Mouse (Mus musculus): ENCODE measurements around the gene Lrrc28. TPM values are rescaled to one million over a fixed set of nuclear protein-coding genes. Genes with fewer than 3 reads are reported as not detected.
A peak's percentile ranks its signal among the peaks of the same experiment; 100 is the strongest.

Gene Lrrc28
- polyA plus RNA-seq, 2 experiments: 22.1 to 26.3 TPM

DNA sequence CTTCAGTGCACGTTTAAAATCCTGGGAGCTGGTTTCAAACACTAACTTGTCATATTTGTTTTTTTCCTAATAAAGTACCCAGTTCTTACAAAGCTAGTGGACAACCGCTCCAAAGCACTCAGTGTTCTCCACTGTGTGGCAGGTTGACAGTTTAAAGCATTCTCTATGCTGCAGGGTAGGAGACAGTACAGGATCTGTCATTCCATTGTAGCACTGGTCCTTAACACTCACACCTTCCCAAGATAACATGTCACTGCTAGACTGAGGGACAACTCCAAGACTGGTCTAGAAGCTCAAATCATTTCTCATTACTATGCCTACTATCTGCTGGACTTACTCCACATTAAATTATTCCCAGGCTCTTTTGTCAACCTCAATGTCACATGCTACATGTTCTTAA, 90.2 kb downstream of the Lrrc28 start:
- H3K36me3 ChIP-seq (ENCODE audit: control insufficient read depth, insufficient read depth, low read length): no peaks in the 10 kb centered on the region
- no peak overlapping the region for H3K27ac ChIP-seq (replicated peaks; ENCODE audit: low read depth, low read length)
- no peak for DNase-seq (ENCODE audit: low spot score)
- no peak overlapping the region for H3K4me3 ChIP-seq (replicated peaks; ENCODE audit: low read length)
- H3K4me1 ChIP-seq (ENCODE audit: control insufficient read depth, insufficient read depth, low read length): peaks cover 4% of the 10 kb centered on the region; the same call in 1 of the 2 replicates
- H3K4me2 ChIP-seq (replicated peaks; ENCODE audit: low read depth, low read length, severe bottlenecking): no peak overlapping the region
- no peak for TF ChIP-seq POLR2A (IDR thresholded peaks at IDR 0.05; ENCODE audit: borderline replicate concordance, extremely low read depth, insufficient read depth, insufficient read length)
- no peak for ATAC-seq (ENCODE audit: low FRiP score, low read depth)
- 88% methylated on average over 2 of the region's 2 CpGs for WGBS
- no peaks in the 10 kb centered on the region for H3K27me3 ChIP-seq (ENCODE audit: control insufficient read depth, insufficient read depth, low read length)
- no peak overlapping the region for H3K9ac ChIP-seq (ENCODE audit: low read depth, low read length, severe bottlenecking)
- no peaks in the 10 kb centered on the region for H3K9me3 ChIP-seq (ENCODE audit: control insufficient read depth, low read length)

DNA sequence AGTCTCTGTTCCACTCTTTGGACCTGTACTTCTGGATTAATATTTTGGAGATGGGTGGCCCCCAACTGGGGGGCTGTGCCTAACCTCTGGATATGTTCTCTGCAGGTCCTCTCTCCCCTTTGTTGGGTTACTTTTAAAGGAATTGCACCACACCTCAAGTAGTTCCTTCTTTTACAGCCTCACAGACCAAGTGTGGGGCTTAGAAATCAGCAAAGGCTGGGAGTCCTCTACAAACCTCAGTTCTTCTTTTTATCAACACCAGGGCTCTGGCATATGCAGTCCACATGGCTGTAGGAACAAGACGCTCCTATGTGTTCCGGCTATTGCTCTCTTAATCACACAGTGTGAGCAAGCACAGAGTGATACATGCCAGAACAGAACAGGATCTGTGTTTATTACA, 93.8 kb downstream of the Lrrc28 start:
- DNase-seq (ENCODE audit: low spot score) (no peak), ATAC-seq (ENCODE audit: low FRiP score, low read depth) (no peak)
- TF ChIP-seq POLR2A (IDR thresholded peaks at IDR 0.05; ENCODE audit: borderline replicate concordance, extremely low read depth, insufficient read depth, insufficient read length): no peak
- no peak overlapping the region for H3K4me2 ChIP-seq (replicated peaks; ENCODE audit: low read depth, low read length, severe bottlenecking)
- no peaks in the 10 kb centered on the region for H3K9me3 ChIP-seq (ENCODE audit: control insufficient read depth, low read length)
- H3K27ac ChIP-seq (replicated peaks; ENCODE audit: low read depth, low read length): no peak overlapping the region
- no peaks in the 10 kb centered on the region for H3K27me3 ChIP-seq (ENCODE audit: control insufficient read depth, insufficient read depth, low read length)
- H3K4me1 ChIP-seq (ENCODE audit: control insufficient read depth, insufficient read depth, low read length): peaks cover 8% of the 10 kb centered on the region
- 71% methylated on average over 2 of the region's 2 CpGs for WGBS
- no peak overlapping the region for H3K4me3 ChIP-seq (replicated peaks; ENCODE audit: low read length)
- H3K36me3 ChIP-seq (ENCODE audit: control insufficient read depth, insufficient read depth, low read length): no peaks in the 10 kb centered on the region
- H3K9ac ChIP-seq (ENCODE audit: low read depth, low read length, severe bottlenecking): no peak overlapping the region

DNA sequence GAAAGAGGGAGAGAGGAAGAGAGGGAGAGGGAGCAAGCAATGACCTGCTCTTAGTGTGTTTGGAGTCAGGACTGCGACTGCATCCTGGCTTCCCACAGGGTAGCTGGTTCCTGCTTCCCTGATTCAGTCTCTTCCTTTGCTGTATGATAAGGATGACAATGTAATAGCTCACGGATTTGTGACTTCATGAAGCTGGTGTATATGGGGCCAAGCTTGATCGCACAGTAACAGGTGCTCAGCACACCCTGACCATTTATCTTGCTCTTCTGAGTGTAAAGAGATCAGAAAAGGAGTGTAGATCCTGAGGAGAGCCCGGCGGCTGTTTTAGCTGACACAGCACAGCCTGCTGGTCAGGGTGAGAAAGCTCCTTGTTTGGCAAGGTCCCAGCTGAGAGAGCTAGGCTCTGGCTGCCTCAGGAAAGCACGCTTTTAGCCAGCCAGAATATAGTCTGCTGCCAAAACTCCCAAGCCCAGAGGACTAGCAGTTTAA, 96.0 kb downstream of the Lrrc28 start:
- Histone ChIP-seq H3K4me2 (replicated peaks; ENCODE audit: low read depth, low read length, severe bottlenecking) (no peak overlapping the region), H3K27me3 (ENCODE audit: control insufficient read depth, insufficient read depth, low read length) (no peaks in the 10 kb centered on the region), H3K9me3 (ENCODE audit: control insufficient read depth, low read length) (no peaks in the 10 kb centered on the region), H3K4me3 (replicated peaks; ENCODE audit: low read length) (no peak overlapping the region), H3K36me3 (ENCODE audit: control insufficient read depth, insufficient read depth, low read length) (no peaks in the 10 kb centered on the region), H3K9ac (ENCODE audit: low read depth, low read length, severe bottlenecking) (no peak overlapping the region), H3K27ac (replicated peaks; ENCODE audit: low read depth, low read length) (no peak overlapping the region), H3K4me1 (ENCODE audit: control insufficient read depth, insufficient read depth, low read length) (peaks cover 8% of the 10 kb centered on the region)
- DNase-seq (ENCODE audit: low spot score) (peak; percentile 92), ATAC-seq (ENCODE audit: low FRiP score, low read depth) (peak; percentile 92)
- TF ChIP-seq POLR2A (IDR thresholded peaks at IDR 0.05; ENCODE audit: borderline replicate concordance, extremely low read depth, insufficient read depth, insufficient read length): no peak
- whole genome bisulfite sequencing: 29% methylated on average over 6 of the region's 6 CpGs

DNA sequence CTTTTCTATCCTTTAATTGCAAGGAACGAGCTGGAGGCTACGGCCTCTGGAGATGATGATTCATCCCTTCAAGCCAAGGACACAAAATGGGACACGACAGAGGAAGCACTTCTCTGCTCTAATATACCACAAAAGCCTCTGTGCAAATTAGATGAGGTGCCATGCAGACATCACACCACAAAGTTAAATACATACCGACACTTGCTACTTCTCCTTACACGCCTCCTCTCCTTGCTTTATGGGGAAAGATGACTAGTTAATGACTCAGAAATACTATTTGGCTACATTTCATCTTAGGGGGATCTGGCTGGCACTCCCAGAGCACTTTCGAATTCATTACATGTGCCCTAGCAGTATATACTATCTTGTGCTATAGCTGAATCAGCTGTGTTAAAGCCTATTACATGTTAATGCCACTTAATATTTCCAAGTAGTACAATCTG, 96.4 kb downstream of the Lrrc28 start:
- H3K36me3 ChIP-seq (ENCODE audit: control insufficient read depth, insufficient read depth, low read length): no peaks in the 10 kb centered on the region
- no peak overlapping the region for H3K9ac ChIP-seq (ENCODE audit: low read depth, low read length, severe bottlenecking)
- peaks cover 8% of the 10 kb centered on the region for H3K4me1 ChIP-seq (ENCODE audit: control insufficient read depth, insufficient read depth, low read length)
- no peaks in the 10 kb centered on the region for H3K27me3 ChIP-seq (ENCODE audit: control insufficient read depth, insufficient read depth, low read length)
- no peak for TF ChIP-seq POLR2A (IDR thresholded peaks at IDR 0.05; ENCODE audit: borderline replicate concordance, extremely low read depth, insufficient read depth, insufficient read length)
- no peak overlapping the region for H3K4me2 ChIP-seq (replicated peaks; ENCODE audit: low read depth, low read length, severe bottlenecking)
- DNase-seq (ENCODE audit: low spot score): no peak
- no peaks in the 10 kb centered on the region for H3K9me3 ChIP-seq (ENCODE audit: control insufficient read depth, low read length)
- no peak overlapping the region for H3K4me3 ChIP-seq (replicated peaks; ENCODE audit: low read length)
- 76% methylated on average over 6 of the region's 6 CpGs for WGBS
- H3K27ac ChIP-seq (replicated peaks; ENCODE audit: low read depth, low read length): no peak overlapping the region
- no peak for ATAC-seq (ENCODE audit: low FRiP score, low read depth)

- H3K27ac ChIP-seq (replicated peaks; ENCODE audit: low read depth, low read length): no peak overlapping the region
- H3K27me3 ChIP-seq (ENCODE audit: control insufficient read depth, insufficient read depth, low read length): no peaks in the 10 kb centered on the region
- DNase-seq (ENCODE audit: low spot score): no peak
- H3K4me3 ChIP-seq (replicated peaks; ENCODE audit: low read length): no peak overlapping the region
- no peaks in the 10 kb centered on the region for H3K9me3 ChIP-seq (ENCODE audit: control insufficient read depth, low read length)
- H3K4me1 ChIP-seq (ENCODE audit: control insufficient read depth, insufficient read depth, low read length): peaks cover 4% of the 10 kb centered on the region; the same call in 1 of the 2 replicates
- H3K4me2 ChIP-seq (replicated peaks; ENCODE audit: low read depth, low read length, severe bottlenecking): no peak overlapping the region
- no peak overlapping the region for H3K9ac ChIP-seq (ENCODE audit: low read depth, low read length, severe bottlenecking)
- H3K36me3 ChIP-seq (ENCODE audit: control insufficient read depth, insufficient read depth, low read length): no peaks in the 10 kb centered on the region
- WGBS: 84% methylated on average over 5 of the region's 5 CpGs
- TF ChIP-seq POLR2A (IDR thresholded peaks at IDR 0.05; ENCODE audit: borderline replicate concordance, extremely low read depth, insufficient read depth, insufficient read length): no peak
- ATAC-seq (ENCODE audit: low FRiP score, low read depth): no peak
These were observed 98.8 kb downstream of the Lrrc28 start for GRCm38 (mm10) chr7:67546282-67546681.

GRCm38 (mm10) chr7:67544586-67544985, 100.5 kb downstream of the Lrrc28 start:
- H3K4me1 ChIP-seq (ENCODE audit: control insufficient read depth, insufficient read depth, low read length): peaks cover 4% of the 10 kb centered on the region; the same call in 1 of the 2 replicates
- H3K27ac ChIP-seq (replicated peaks; ENCODE audit: low read depth, low read length): no peak overlapping the region

More at GRCm38 (mm10) chr7:67544586-67544985, 100.5 kb downstream of the Lrrc28 start:
- DNase-seq (ENCODE audit: low spot score) (peak; percentile 31), ATAC-seq (ENCODE audit: low FRiP score, low read depth) (no peak)
- TF ChIP-seq POLR2A (IDR thresholded peaks at IDR 0.05; ENCODE audit: borderline replicate concordance, extremely low read depth, insufficient read depth, insufficient read length): no peak
- H3K4me2 ChIP-seq (replicated peaks; ENCODE audit: low read depth, low read length, severe bottlenecking): no peak overlapping the region
- H3K36me3 ChIP-seq (ENCODE audit: control insufficient read depth, insufficient read depth, low read length): no peaks in the 10 kb centered on the region
- no peak overlapping the region for H3K9ac ChIP-seq (ENCODE audit: low read depth, low read length, severe bottlenecking)
- H3K4me3 ChIP-seq (replicated peaks; ENCODE audit: low read length): no peak overlapping the region
- no peaks in the 10 kb centered on the region for H3K9me3 ChIP-seq (ENCODE audit: control insufficient read depth, low read length)
- no peaks in the 10 kb centered on the region for H3K27me3 ChIP-seq (ENCODE audit: control insufficient read depth, insufficient read depth, low read length)

All from limb, embryonic 14.5 days (tissue).